ENCODE assay signal across 9 mouse cellular contexts in the genomic region with DNA sequence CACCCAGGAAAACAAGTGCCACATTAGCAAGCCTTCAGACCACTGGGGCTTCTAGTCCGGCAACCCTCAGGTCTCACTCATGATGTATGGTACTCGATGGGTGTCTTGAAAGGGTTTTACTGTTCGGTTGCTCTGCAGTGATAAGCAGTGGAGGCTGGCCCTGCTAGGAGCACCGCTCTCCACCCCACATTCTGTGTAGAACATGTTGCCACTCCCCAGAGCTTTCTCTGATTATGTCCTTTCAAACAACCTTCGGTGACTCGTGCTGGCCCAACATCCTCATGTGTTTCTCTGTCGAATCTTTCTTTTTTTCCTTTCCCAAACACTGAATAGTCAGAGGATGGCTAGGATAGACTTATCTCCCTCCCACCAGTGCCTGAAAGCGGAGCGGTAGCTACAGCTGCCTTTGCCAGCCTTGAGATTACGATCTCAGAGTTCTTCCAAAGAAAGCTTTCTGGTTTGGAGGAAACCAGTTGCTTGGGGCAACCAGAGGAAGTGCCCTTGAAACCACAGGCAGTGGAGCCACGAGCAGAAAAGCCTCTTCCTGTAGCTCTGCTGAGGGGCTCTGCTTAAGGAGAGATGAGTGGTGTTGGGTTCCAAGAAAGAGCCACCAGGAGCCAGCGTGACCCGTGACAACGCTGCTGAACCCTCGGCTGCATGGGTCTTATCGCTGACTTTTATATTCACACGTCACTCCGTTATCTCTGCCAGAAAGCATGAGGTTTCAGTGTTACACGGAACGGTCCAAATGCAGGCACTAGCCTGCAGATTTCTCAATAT.
DNase-seq lines count a peak whose midpoint lies in the region; ATAC-seq and TF ChIP-seq lines count a peak whose summit lies in the region.
"Had no signal": no experiment of that assay in that cellular context is flagged by ENCODE, and none has a peak within 500 bp of the region (broad histone marks: within the 10 kb centered on the region; RNA-seq: fewer than 3 reads in every experiment).

No protein-coding gene starts in this region.

- peak; percentile 64 for DNase-seq in G1E (ENCODE audit: low spot score)
- DNase-seq in left cerebral cortex, adult 8-10 months (ENCODE audit: low spot score in 2 of 2), result no peak
- no peak for DNase-seq in testis, postnatal 14 days (ENCODE audit: low spot score)
- DNase-seq in gastrocnemius, adult 8-10 months (ENCODE audit: low spot score in 2 of 2), result no peak

- no peaks in the 10 kb centered on the region for H3K4me1 ChIP-seq in intestine, embryonic 15.5 days (replicated peaks)
- no peaks in the 10 kb centered on the region for H3K4me1 ChIP-seq in intestine, embryonic 16.5 days (ENCODE audit: control insufficient read depth, insufficient read depth, low read length)
- peaks cover 63% of the 10 kb centered on the region for H3K4me1 ChIP-seq in G1E (ENCODE audit: insufficient read depth, low read depth, low read length)

- no peak overlapping the region for H3K4me3 ChIP-seq in intestine, embryonic 15.5 days (replicated peaks)
- no peak overlapping the region for H3K4me3 ChIP-seq in intestine, embryonic 16.5 days (ENCODE audit: low read length)
- H3K4me3 ChIP-seq in G1E (ENCODE audit: low read depth, low read length) (peak overlapping the region; percentile 39; the same call in 1 of the 2 replicates), macrophage (ENCODE audit: inconsistent target) (peak overlapping the region; percentile 2; the same call in 1 of the 2 replicates)
- H3K4me3 ChIP-seq: hindbrain, embryonic 15.5 days had no signal

- ATAC-seq in intestine, embryonic 15.5 days, result peak; percentile 23; the same call in 1 of the 2 replicates
- no peak for ATAC-seq in intestine, embryonic 16.5 days
- ATAC-seq in G1E (ENCODE audit: extremely low read depth, insufficient number of reproducible peaks, low FRiP score, poor library complexity, severe bottlenecking), result peak; percentile 74
- peak; percentile 53; the same call in 1 of the 2 replicates for ATAC-seq in erythroid progenitor cell, adult 5-6 weeks (replicated peaks; ENCODE audit: low FRiP score, poor library complexity, severe bottlenecking)

- no peak for TF ChIP-seq CTCF in G1E (IDR thresholded peaks at IDR 0.05; ENCODE audit: low read depth, low read length)

- no peaks in the 10 kb centered on the region for H3K27me3 ChIP-seq in intestine, embryonic 15.5 days (replicated peaks)
- H3K27me3 ChIP-seq in intestine, embryonic 16.5 days (replicated peaks; ENCODE audit: control insufficient read depth, insufficient read depth, low read length), result no peaks in the 10 kb centered on the region
- no peaks in the 10 kb centered on the region for H3K27me3 ChIP-seq in G1E (ENCODE audit: insufficient read depth, low read length)
- H3K27me3 ChIP-seq: hindbrain, embryonic 15.5 days had no signal

- H3K4me2 ChIP-seq in intestine, embryonic 15.5 days (replicated peaks), result no peak overlapping the region
- no peak overlapping the region for H3K4me2 ChIP-seq in intestine, embryonic 16.5 days (ENCODE audit: low read depth, low read length)
- H3K4me2 ChIP-seq: hindbrain, embryonic 15.5 days had no signal

- H3K9me3 ChIP-seq in intestine, embryonic 15.5 days, result no peaks in the 10 kb centered on the region
- H3K9me3 ChIP-seq in intestine, embryonic 16.5 days (ENCODE audit: control insufficient read depth, low read length), result no peaks in the 10 kb centered on the region
- peaks cover 40% of the 10 kb centered on the region for H3K9me3 ChIP-seq in G1E (replicated peaks)
- H3K9me3 ChIP-seq: hindbrain, embryonic 15.5 days had no signal

- H3K36me3 ChIP-seq in intestine, embryonic 15.5 days, result no peaks in the 10 kb centered on the region
- H3K36me3 ChIP-seq in intestine, embryonic 16.5 days (ENCODE audit: control insufficient read depth, insufficient read depth, low read length), result no peaks in the 10 kb centered on the region
- H3K36me3 ChIP-seq in G1E (replicated peaks), result no peaks in the 10 kb centered on the region
- H3K36me3 ChIP-seq in macrophage (ENCODE audit: inconsistent target), result no peaks in the 10 kb centered on the region
- H3K36me3 ChIP-seq: hindbrain, embryonic 15.5 days had no signal

- H3K79me2 ChIP-seq in macrophage (ENCODE audit: inconsistent target), result no peaks in the 10 kb centered on the region

- H3K9ac ChIP-seq in intestine, embryonic 15.5 days, result no peak overlapping the region
- no peak overlapping the region for H3K9ac ChIP-seq in intestine, embryonic 16.5 days (ENCODE audit: low read depth, low read length)
- H3K9ac ChIP-seq: hindbrain, embryonic 15.5 days had no signal

- H3K27ac ChIP-seq in intestine, embryonic 15.5 days, result no peak overlapping the region
- no peak overlapping the region for H3K27ac ChIP-seq in intestine, embryonic 16.5 days (ENCODE audit: low read length)
- peak overlapping the region; percentile 24 for H3K27ac ChIP-seq in macrophage
- H3K27ac ChIP-seq: hindbrain, embryonic 15.5 days had no signal

- 78% methylated on average over 20 of the region's 20 CpGs for WGBS in intestine, embryonic 15.5 days
- 73% methylated on average over 20 of the region's 20 CpGs for WGBS in intestine, embryonic 16.5 days
- WGBS in macrophage (ENCODE audit: missing documents), result 10% methylated on average over 20 of the region's 20 CpGs

Comparison
In these comparisons a context has a peak if more than half of its experiments do, and no peak if none do; other contexts are left out.
1. H3K4me3 ChIP-seq: peak in G1E (single experiment) and macrophage (single experiment); none in intestine, embryonic 15.5 days (single experiment) and intestine, embryonic 16.5 days (single experiment).